20 mouse cellular contexts compared by ENCODE assay signal in the genomic region with DNA sequence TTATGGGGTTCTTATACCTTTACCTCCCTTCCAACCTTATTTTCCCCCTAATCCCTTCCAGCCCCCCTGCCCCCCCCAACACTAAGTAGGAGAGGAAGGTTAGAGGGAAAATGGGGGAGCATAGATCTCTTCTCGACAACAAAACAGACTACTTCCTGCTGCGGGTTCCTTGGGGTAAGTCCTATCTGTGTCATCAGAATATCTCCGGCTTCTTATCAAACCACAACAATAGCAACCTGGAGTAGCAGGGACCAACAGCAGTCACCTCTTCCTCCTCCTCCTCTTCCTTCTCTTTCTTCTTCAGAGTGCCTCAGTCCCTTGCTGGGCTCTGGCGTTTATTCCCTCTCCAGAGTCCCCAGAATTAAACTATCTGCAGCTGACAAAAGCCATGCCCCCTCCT. TPM values are rescaled to one million over a fixed set of nuclear protein-coding genes. Genes with fewer than 3 reads are reported as not detected.
"Had no signal": no experiment of that assay in that cellular context is flagged by ENCODE, and none has a peak within 500 bp of the region (broad histone marks: within the 10 kb centered on the region; RNA-seq: fewer than 3 reads in every experiment).

No protein-coding gene starts in this region.

- H3K4me3 ChIP-seq: layer of hippocampus, adult 2 months; limb, embryonic 13.5 days; midbrain, embryonic 10.5 days; myocyte; neural tube, embryonic 12.5 days had no signal

- H3K36me3 ChIP-seq: midbrain, embryonic 10.5 days; neural tube, embryonic 12.5 days had no signal

- DNase-seq: kidney, adult 11 months; kidney, adult 9 months; kidney, postnatal 4 days; left cerebral cortex, postnatal 4 days; lung, adult 2 months; lung, postnatal 36 days; midbrain, embryonic 14.5 days; right cerebral cortex, postnatal 25 days; thymus, postnatal 4 days had no signal

- H3K4me1 ChIP-seq: limb, embryonic 13.5 days; midbrain, embryonic 10.5 days; neural tube, embryonic 12.5 days had no signal

- ATAC-seq: lung, postnatal 0 days had no signal

- H3K27me3 ChIP-seq: limb, embryonic 13.5 days; neural tube, embryonic 12.5 days had no signal

RNA-seq across cellular contexts. Expression of a gene that starts 11.6 kb away (rescaled TPM):
- total RNA-seq: layer of hippocampus, adult 2 months; layer of hippocampus, postnatal 14 days; left cerebral cortex, adult 18-20 months; left cerebral cortex, postnatal 10 days; left cerebral cortex, postnatal 4 days; megakaryocyte, adult 5-6 weeks; neutrophil, adult 5-6 weeks had no signal
- polyA plus RNA-seq: limb, embryonic 13.5 days; midbrain, embryonic 10.5 days; midbrain, embryonic 14.5 days; myocyte; neural tube, embryonic 12.5 days had no signal
